Mouse (Mus musculus): ENCODE measurements around the gene Loxl4.

- TF ChIP-seq CTCF (IDR thresholded peaks at IDR 0.05; ENCODE audit: low read depth, low read length), result no peak
- no peak for TF ChIP-seq TAL1 (conservative IDR thresholded peaks at IDR 0.05; ENCODE audit: low read depth, low read length)
- no peak for TF ChIP-seq GATA1 (IDR thresholded peaks at IDR 0.05; ENCODE audit: borderline replicate concordance, low read length)
- TF ChIP-seq POLR2AphosphoS5 (IDR thresholded peaks at IDR 0.05; ENCODE audit: insufficient replicate concordance, low read depth, low read length), result no peak
These were observed 1.1 kb upstream of the Loxl4 start for GRCm38 (mm10) chr19:42613647-42614225.

All from G1E (cell line).